Mouse (Mus musculus): ENCODE results near the gene Orm2.

DNA sequence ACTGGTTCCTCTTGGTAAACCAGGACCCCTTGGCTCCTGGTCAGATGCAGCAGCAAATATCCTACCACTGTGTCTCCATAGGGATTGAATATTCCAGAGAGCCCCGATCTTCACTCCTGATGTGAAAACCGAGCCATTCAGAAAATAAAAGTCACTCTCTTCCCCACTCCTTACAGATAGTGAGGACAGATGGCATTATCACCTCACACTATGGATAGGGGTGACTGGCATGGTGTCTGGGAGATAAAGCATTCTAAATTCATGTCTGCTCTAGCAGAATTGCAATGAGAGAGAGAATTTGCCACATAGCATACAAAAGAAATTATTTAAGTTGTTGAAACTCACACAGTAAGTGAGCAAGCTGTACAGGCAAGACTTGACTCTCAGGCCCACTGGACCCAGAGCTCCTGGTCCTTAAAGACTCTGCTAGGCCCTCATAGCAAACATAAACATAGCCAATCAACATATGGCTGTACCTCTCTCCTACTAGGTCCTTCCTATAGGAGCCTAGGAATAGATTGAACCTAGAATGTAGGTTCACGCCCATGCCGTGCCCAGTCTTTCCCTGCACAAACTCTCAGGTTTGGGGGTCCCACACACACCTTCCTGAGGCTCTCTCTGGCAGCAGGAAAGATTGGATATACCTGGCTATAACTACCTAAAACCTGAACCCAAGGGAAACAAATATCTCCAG is 20.6 kb downstream of the Orm2 start:
- TF ChIP-seq POLR2A (IDR thresholded peaks at IDR 0.05; ENCODE audit: extremely low read depth, insufficient read depth, low read length) (no peak), CTCF (IDR thresholded peaks at IDR 0.05; ENCODE audit: low read depth, low read length) (no peak)

Data from liver, adult 2 months (tissue).